35 mouse cellular contexts compared by ENCODE assay signal in the genomic region with DNA sequence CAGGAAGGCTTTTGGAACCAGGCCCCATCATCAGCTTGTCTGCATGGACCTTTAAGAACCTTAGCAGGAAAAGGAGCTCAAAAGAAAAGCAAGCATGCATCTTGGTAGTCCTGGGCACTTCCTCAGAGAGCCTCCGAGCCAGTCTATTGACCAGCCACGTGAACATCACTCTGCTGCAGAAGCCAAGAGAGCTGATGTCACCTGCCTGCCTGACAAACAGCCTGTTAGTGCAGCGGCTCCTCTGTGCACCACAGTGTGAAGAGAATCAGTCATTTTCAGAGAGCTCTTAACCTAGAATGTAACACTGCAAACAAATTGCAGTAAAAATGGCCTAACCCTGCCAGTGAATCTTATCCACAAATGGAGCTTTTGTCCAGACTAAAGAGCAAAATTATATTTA. TPM values are rescaled to one million over a fixed set of nuclear protein-coding genes. Genes with fewer than 3 reads are reported as not detected.
A peak's percentile ranks its signal among the peaks of the same experiment; 100 is the strongest.
DNase-seq lines count a peak whose midpoint lies in the region; ATAC-seq and TF ChIP-seq lines count a peak whose summit lies in the region.
"Had no signal": no experiment of that assay in that cellular context is flagged by ENCODE, and none has a peak within 500 bp of the region (broad histone marks: within the 10 kb centered on the region; RNA-seq: fewer than 3 reads in every experiment).

No protein-coding gene starts in this region.

- ATAC-seq in hindbrain, embryonic 14.5 days (ENCODE audit: low FRiP score): no peak
- no peak for ATAC-seq in midbrain, embryonic 14.5 days (ENCODE audit: low FRiP score, low TSS enrichment)
- ATAC-seq in midbrain, embryonic 13.5 days: no peak
- ATAC-seq in hindbrain, postnatal 0 days: peak; percentile 71; the same call in 1 of the 2 replicates
- peak; percentile 21; the same call in 1 of the 2 replicates for ATAC-seq in neural tube, embryonic 14.5 days (ENCODE audit: low read depth)
- ATAC-seq in heart, embryonic 11.5 days (replicated peaks; ENCODE audit: insufficient number of reproducible peaks, low FRiP score, low TSS enrichment): no peak
- ATAC-seq in intestine, embryonic 15.5 days: no peak
- ATAC-seq: forebrain, embryonic 13.5 days; inflammation-experienced regulatory T-cells, adult 6 months had no signal

- H3K36me3 ChIP-seq in hindbrain, embryonic 14.5 days (replicated peaks; ENCODE audit: control insufficient read depth, insufficient read depth): no peaks in the 10 kb centered on the region
- peaks cover 58% of the 10 kb centered on the region for H3K36me3 ChIP-seq in hindbrain, embryonic 10.5 days
- H3K36me3 ChIP-seq in midbrain, embryonic 14.5 days (ENCODE audit: control insufficient read depth, insufficient read depth, low read length): 0 out of 2 replicates have a peak, but pooled peaks cover 6% of the 10 kb centered on the region
- peaks cover 9% of the 10 kb centered on the region; the same call in 1 of the 2 replicates for H3K36me3 ChIP-seq in midbrain, embryonic 13.5 days
- no peaks in the 10 kb centered on the region for H3K36me3 ChIP-seq in hindbrain, postnatal 0 days (ENCODE audit: insufficient read depth, low read length)
- H3K36me3 ChIP-seq in neural tube, embryonic 14.5 days (ENCODE audit: control insufficient read depth, insufficient read depth, low read length): no peaks in the 10 kb centered on the region
- H3K36me3 ChIP-seq in heart, embryonic 11.5 days (ENCODE audit: control insufficient read depth, insufficient read depth, low read length): no peaks in the 10 kb centered on the region
- H3K36me3 ChIP-seq in intestine, embryonic 15.5 days: no peaks in the 10 kb centered on the region
- H3K36me3 ChIP-seq: heart, embryonic 15.5 days; kidney, embryonic 15.5 days; limb, embryonic 10.5 days; limb, embryonic 15.5 days; neural tube, embryonic 12.5 days had no signal

- DNase-seq in hindbrain, embryonic 14.5 days (ENCODE audit: low spot score): no peak
- no peak for DNase-seq in hindbrain, embryonic 10.5 days (ENCODE audit: low spot score)
- no peak for DNase-seq in midbrain, embryonic 14.5 days
- peak; percentile 51 for DNase-seq in hindbrain, postnatal 0 days (ENCODE audit: low spot score)
- DNase-seq: adrenal gland, postnatal 25 days; B cell, adult 2 months; cerebellum, postnatal 14 days; gastrocnemius, postnatal 10 days; heart, postnatal 36 days; kidney, adult 18-20 months; kidney, postnatal 25 days; lung, adult 2 months; lung, postnatal 10 days; retina, postnatal 1 day; right cerebral cortex, postnatal 14 days had no signal

- no peak overlapping the region for H3K4me3 ChIP-seq in hindbrain, embryonic 14.5 days (replicated peaks; ENCODE audit: low read length)
- no peak overlapping the region for H3K4me3 ChIP-seq in hindbrain, embryonic 10.5 days
- H3K4me3 ChIP-seq in midbrain, embryonic 14.5 days (replicated peaks; ENCODE audit: low read depth, low read length): no peak overlapping the region
- H3K4me3 ChIP-seq in midbrain, embryonic 13.5 days (replicated peaks): no peak overlapping the region
- H3K4me3 ChIP-seq in hindbrain, postnatal 0 days (ENCODE audit: low read length): no peak overlapping the region
- no peak overlapping the region for H3K4me3 ChIP-seq in neural tube, embryonic 14.5 days (ENCODE audit: low read depth, low read length)
- H3K4me3 ChIP-seq in heart, embryonic 11.5 days (ENCODE audit: low read depth, low read length): no peak overlapping the region
- H3K4me3 ChIP-seq in intestine, embryonic 15.5 days (replicated peaks): no peak overlapping the region
- H3K4me3 ChIP-seq: erythroblast, embryonic 14.5 days; forebrain, embryonic 13.5 days; heart, embryonic 15.5 days; kidney, embryonic 15.5 days; layer of hippocampus, adult 2 months; limb, embryonic 10.5 days; limb, embryonic 15.5 days; neural tube, embryonic 12.5 days had no signal

- H3K9ac ChIP-seq in hindbrain, embryonic 14.5 days: no peak overlapping the region
- no peak overlapping the region for H3K9ac ChIP-seq in midbrain, embryonic 14.5 days (replicated peaks; ENCODE audit: low read length)
- H3K9ac ChIP-seq in midbrain, embryonic 13.5 days (replicated peaks): no peak overlapping the region
- H3K9ac ChIP-seq in hindbrain, postnatal 0 days (replicated peaks; ENCODE audit: low read length): no peak overlapping the region
- H3K9ac ChIP-seq in neural tube, embryonic 14.5 days (replicated peaks; ENCODE audit: low read depth, low read length): no peak overlapping the region
- H3K9ac ChIP-seq in heart, embryonic 11.5 days (ENCODE audit: low read depth, low read length): no peak overlapping the region
- no peak overlapping the region for H3K9ac ChIP-seq in intestine, embryonic 15.5 days
- H3K9ac ChIP-seq: forebrain, embryonic 13.5 days; heart, embryonic 15.5 days; kidney, embryonic 15.5 days; limb, embryonic 15.5 days; liver, embryonic 14.5 days; neural tube, embryonic 12.5 days had no signal

- no peak for TF ChIP-seq CTCF in hindbrain, postnatal 0 days (IDR thresholded peaks at IDR 0.05; ENCODE audit: low read depth)

- H3K27ac ChIP-seq in hindbrain, embryonic 14.5 days: peak overlapping the region; percentile 6; the same call in 1 of the 2 replicates
- H3K27ac ChIP-seq in hindbrain, embryonic 10.5 days: no peak overlapping the region
- peak overlapping the region; percentile 32; the same call in 1 of the 2 replicates for H3K27ac ChIP-seq in midbrain, embryonic 14.5 days (replicated peaks; ENCODE audit: low read depth, low read length)
- H3K27ac ChIP-seq in midbrain, embryonic 13.5 days: no peak overlapping the region
- peak overlapping the region; percentile 17; the same call in 1 of the 2 replicates for H3K27ac ChIP-seq in hindbrain, postnatal 0 days
- peak overlapping the region; percentile 25; the same call in 1 of the 2 replicates for H3K27ac ChIP-seq in neural tube, embryonic 14.5 days (ENCODE audit: low read depth, low read length)
- H3K27ac ChIP-seq in heart, embryonic 11.5 days (ENCODE audit: low read depth, low read length): no peak overlapping the region
- no peak overlapping the region for H3K27ac ChIP-seq in intestine, embryonic 15.5 days
- H3K27ac ChIP-seq: forebrain, embryonic 13.5 days; heart, embryonic 15.5 days; kidney, embryonic 15.5 days; layer of hippocampus, adult 2 months; limb, embryonic 10.5 days; limb, embryonic 15.5 days; liver, embryonic 14.5 days; neural tube, embryonic 12.5 days had no signal

- no peaks in the 10 kb centered on the region for H3K4me1 ChIP-seq in hindbrain, embryonic 14.5 days (replicated peaks; ENCODE audit: control insufficient read depth, insufficient read depth, low read length)
- H3K4me1 ChIP-seq in hindbrain, embryonic 10.5 days (replicated peaks): no peaks in the 10 kb centered on the region
- H3K4me1 ChIP-seq in midbrain, embryonic 14.5 days (ENCODE audit: control insufficient read depth, insufficient read depth, low read length): no peaks in the 10 kb centered on the region
- H3K4me1 ChIP-seq in midbrain, embryonic 13.5 days (replicated peaks): no peaks in the 10 kb centered on the region
- peaks cover 3% of the 10 kb centered on the region; the same call in 1 of the 2 replicates for H3K4me1 ChIP-seq in hindbrain, postnatal 0 days (ENCODE audit: insufficient read depth, low read length)
- no peaks in the 10 kb centered on the region for H3K4me1 ChIP-seq in neural tube, embryonic 14.5 days (ENCODE audit: control insufficient read depth, insufficient read depth, low read length)
- H3K4me1 ChIP-seq in heart, embryonic 11.5 days (ENCODE audit: control insufficient read depth, insufficient read depth, low read length): no peaks in the 10 kb centered on the region
- H3K4me1 ChIP-seq in intestine, embryonic 15.5 days (replicated peaks): no peaks in the 10 kb centered on the region
- H3K4me1 ChIP-seq: forebrain, embryonic 13.5 days; heart, embryonic 15.5 days; kidney, embryonic 15.5 days; limb, embryonic 10.5 days; limb, embryonic 15.5 days; neural tube, embryonic 12.5 days had no signal

- no peaks in the 10 kb centered on the region for H3K27me3 ChIP-seq in hindbrain, embryonic 14.5 days (ENCODE audit: control insufficient read depth, insufficient read depth, low read length)
- H3K27me3 ChIP-seq in hindbrain, embryonic 10.5 days (ENCODE audit: insufficient read depth, poor library complexity, severe bottlenecking): no peaks in the 10 kb centered on the region
- H3K27me3 ChIP-seq in midbrain, embryonic 14.5 days (ENCODE audit: control insufficient read depth, insufficient read depth, low read length): no peaks in the 10 kb centered on the region
- H3K27me3 ChIP-seq in midbrain, embryonic 13.5 days: no peaks in the 10 kb centered on the region
- H3K27me3 ChIP-seq in hindbrain, postnatal 0 days (ENCODE audit: insufficient read depth, low read length): no peaks in the 10 kb centered on the region
- H3K27me3 ChIP-seq in neural tube, embryonic 14.5 days (ENCODE audit: control insufficient read depth, insufficient read depth, low read length): no peaks in the 10 kb centered on the region
- H3K27me3 ChIP-seq in heart, embryonic 11.5 days (ENCODE audit: control insufficient read depth, insufficient read depth, low read length): 0 out of 2 replicates have a peak, but pooled peaks cover 2% of the 10 kb centered on the region
- 0 out of 2 replicates have a peak, but pooled peaks cover 3% of the 10 kb centered on the region for H3K27me3 ChIP-seq in intestine, embryonic 15.5 days (replicated peaks)
- H3K27me3 ChIP-seq: forebrain, embryonic 13.5 days; heart, embryonic 15.5 days; kidney, embryonic 15.5 days; limb, embryonic 15.5 days; neural tube, embryonic 12.5 days had no signal

- WGBS in hindbrain, embryonic 14.5 days: 44% methylated on average over 3 of the region's 3 CpGs
- 72% methylated on average over 3 of the region's 3 CpGs for WGBS in hindbrain, embryonic 10.5 days
- WGBS in midbrain, embryonic 14.5 days: 60% methylated on average over 3 of the region's 3 CpGs
- 63% methylated on average over 3 of the region's 3 CpGs for WGBS in midbrain, embryonic 13.5 days
- 37% methylated on average over 3 of the region's 3 CpGs for WGBS in hindbrain, postnatal 0 days
- 43% methylated on average over 3 of the region's 3 CpGs for WGBS in neural tube, embryonic 14.5 days
- WGBS in heart, embryonic 11.5 days (ENCODE audit: insufficient replicate concordance): 48% methylated on average over 3 of the region's 3 CpGs
- WGBS in intestine, embryonic 15.5 days: 37% methylated on average over 3 of the region's 3 CpGs

- H3K9me3 ChIP-seq in hindbrain, embryonic 14.5 days (ENCODE audit: control insufficient read depth, low read length): no peaks in the 10 kb centered on the region
- 0 out of 2 replicates have a peak, but pooled peaks cover 2% of the 10 kb centered on the region for H3K9me3 ChIP-seq in hindbrain, embryonic 10.5 days
- no peaks in the 10 kb centered on the region for H3K9me3 ChIP-seq in midbrain, embryonic 14.5 days (ENCODE audit: control insufficient read depth, low read length)
- no peaks in the 10 kb centered on the region for H3K9me3 ChIP-seq in midbrain, embryonic 13.5 days
- no peaks in the 10 kb centered on the region for H3K9me3 ChIP-seq in hindbrain, postnatal 0 days (ENCODE audit: low read length)
- H3K9me3 ChIP-seq in neural tube, embryonic 14.5 days (ENCODE audit: control insufficient read depth, low read length): no peaks in the 10 kb centered on the region
- H3K9me3 ChIP-seq in heart, embryonic 11.5 days (replicated peaks; ENCODE audit: control insufficient read depth, low read length): no peaks in the 10 kb centered on the region
- H3K9me3 ChIP-seq in intestine, embryonic 15.5 days: no peaks in the 10 kb centered on the region; the same call in 1 of the 2 replicates
- H3K9me3 ChIP-seq: forebrain, embryonic 13.5 days; heart, embryonic 15.5 days; kidney, embryonic 15.5 days; limb, embryonic 10.5 days; limb, embryonic 15.5 days; neural tube, embryonic 12.5 days had no signal

- no peak overlapping the region for H3K4me2 ChIP-seq in hindbrain, embryonic 14.5 days (replicated peaks)
- no peak overlapping the region for H3K4me2 ChIP-seq in midbrain, embryonic 14.5 days (ENCODE audit: low read length)
- no peak overlapping the region for H3K4me2 ChIP-seq in midbrain, embryonic 13.5 days (replicated peaks)
- H3K4me2 ChIP-seq in hindbrain, postnatal 0 days (ENCODE audit: low read depth, low read length): no peak overlapping the region
- no peak overlapping the region for H3K4me2 ChIP-seq in neural tube, embryonic 14.5 days (ENCODE audit: low read depth, low read length)
- H3K4me2 ChIP-seq in heart, embryonic 11.5 days: no peak overlapping the region
- H3K4me2 ChIP-seq in intestine, embryonic 15.5 days (replicated peaks): no peak overlapping the region
- H3K4me2 ChIP-seq: forebrain, embryonic 13.5 days; heart, embryonic 15.5 days; kidney, embryonic 15.5 days; limb, embryonic 15.5 days; neural tube, embryonic 12.5 days had no signal

RNA-seq across cellular contexts. Expression of a gene that starts 50.7 kb away (rescaled TPM):
- polyA plus RNA-seq in hindbrain, embryonic 14.5 days (2014; fragmentation: Nextera tagmentation; extraction: Ambion mirVana): 50.0 and 56.6 TPM in 2 replicates
- polyA plus RNA-seq in hindbrain, embryonic 10.5 days (2016; fragmentation: Nextera tagmentation; extraction: Ambion mirVana): 62.0 and 67.1 TPM in 2 replicates
- 44.4 and 59.1 TPM in 2 replicates for polyA plus RNA-seq in midbrain, embryonic 14.5 days (2014; fragmentation: Nextera tagmentation; extraction: Ambion mirVana)
- polyA plus RNA-seq in midbrain, embryonic 13.5 days (2015; fragmentation: Nextera tagmentation; extraction: Ambion mirVana): 37.7 and 47.2 TPM in 2 replicates
- 32.9 and 51.8 TPM in 2 replicates for total RNA-seq in hindbrain, postnatal 0 days (2014; rRNA removed)
- polyA plus RNA-seq in hindbrain, postnatal 0 days (2015; fragmentation: Nextera tagmentation; extraction: Ambion mirVana): 49.8 and 52.9 TPM in 2 replicates
- polyA plus RNA-seq in neural tube, embryonic 14.5 days (2014; fragmentation: Nextera tagmentation; extraction: Ambion mirVana): 49.2 and 61.0 TPM in 2 replicates
- 39.8 and 43.6 TPM in 2 replicates for polyA plus RNA-seq in heart, embryonic 11.5 days (2014; fragmentation: Nextera tagmentation; extraction: Ambion mirVana)
- polyA plus RNA-seq in intestine, embryonic 15.5 days (2015; fragmentation: Nextera tagmentation; extraction: Ambion mirVana): 46.9 and 49.3 TPM in 2 replicates

RNA-seq across cellular contexts. Expression of a gene that starts 58.8 kb away (rescaled TPM):
- 0.33 TPM in 1 of 2 replicates, not detected in the other for polyA plus RNA-seq in hindbrain, embryonic 14.5 days (2014; fragmentation: Nextera tagmentation; extraction: Ambion mirVana)
- 0.52 and 1.3 TPM in 2 replicates for polyA plus RNA-seq in hindbrain, embryonic 10.5 days (2016; fragmentation: Nextera tagmentation; extraction: Ambion mirVana)
- polyA plus RNA-seq in midbrain, embryonic 14.5 days (2014; fragmentation: Nextera tagmentation; extraction: Ambion mirVana): 0.18 and 0.38 TPM in 2 replicates
- polyA plus RNA-seq in midbrain, embryonic 13.5 days (2015; fragmentation: Nextera tagmentation; extraction: Ambion mirVana): 0.27 and 0.55 TPM in 2 replicates
- 0.29 TPM in 1 of 2 replicates, not detected in the other for total RNA-seq in hindbrain, postnatal 0 days (2014; rRNA removed)
- 0.40 TPM in 2 replicates for polyA plus RNA-seq in hindbrain, postnatal 0 days (2015; fragmentation: Nextera tagmentation; extraction: Ambion mirVana)
- polyA plus RNA-seq in neural tube, embryonic 14.5 days (2014; fragmentation: Nextera tagmentation; extraction: Ambion mirVana): 0.15 and 0.31 TPM in 2 replicates
- 0.13 TPM in 1 of 2 replicates, not detected in the other for polyA plus RNA-seq in heart, embryonic 11.5 days (2014; fragmentation: Nextera tagmentation; extraction: Ambion mirVana)
- polyA plus RNA-seq in intestine, embryonic 15.5 days (2015; fragmentation: Nextera tagmentation; extraction: Ambion mirVana): not detected in 2 replicates
- total RNA-seq: adrenal gland, adult 18-20 months; adrenal gland, postnatal 25 days; gastrocnemius, postnatal 10 days; heart, postnatal 36 days; layer of hippocampus, adult 2 months; left cerebral cortex, postnatal 10 days had no signal
- polyA plus RNA-seq: embryonic facial prominence, embryonic 14.5 days; erythroblast, embryonic 14.5 days; heart, embryonic 15.5 days; inflammation-experienced regulatory T-cells, adult 6 months; kidney, embryonic 15.5 days; limb, embryonic 10.5 days; limb, embryonic 15.5 days; liver, embryonic 14.5 days; lung, adult 2 months; small intestine, adult 2 months; stomach, embryonic 14.5 days; testis, adult 2 months had no signal

Comparison
In these comparisons a context has a peak if more than half of its experiments do, and no peak if none do; other contexts are left out.
1. ATAC-seq: peak in hindbrain, postnatal 0 days (single experiment) and neural tube, embryonic 14.5 days (single experiment); none in hindbrain, embryonic 14.5 days (single experiment), midbrain, embryonic 14.5 days (single experiment), midbrain, embryonic 13.5 days (single experiment), heart, embryonic 11.5 days (single experiment) and intestine, embryonic 15.5 days (single experiment).
2. H3K27ac ChIP-seq: peak in hindbrain, embryonic 14.5 days (single experiment), midbrain, embryonic 14.5 days (single experiment), hindbrain, postnatal 0 days (single experiment) and neural tube, embryonic 14.5 days (single experiment); none in hindbrain, embryonic 10.5 days (single experiment), midbrain, embryonic 13.5 days (single experiment), heart, embryonic 11.5 days (single experiment) and intestine, embryonic 15.5 days (single experiment).